Mouse (Mus musculus): Measurements from ENCODE around the gene Bmp5. TPM values are rescaled to one million over a fixed set of nuclear protein-coding genes. Genes with fewer than 3 reads are reported as not detected.

The Bmp5 gene
- total and polyA plus RNA-seq, 3 experiments = not detected

DNA sequence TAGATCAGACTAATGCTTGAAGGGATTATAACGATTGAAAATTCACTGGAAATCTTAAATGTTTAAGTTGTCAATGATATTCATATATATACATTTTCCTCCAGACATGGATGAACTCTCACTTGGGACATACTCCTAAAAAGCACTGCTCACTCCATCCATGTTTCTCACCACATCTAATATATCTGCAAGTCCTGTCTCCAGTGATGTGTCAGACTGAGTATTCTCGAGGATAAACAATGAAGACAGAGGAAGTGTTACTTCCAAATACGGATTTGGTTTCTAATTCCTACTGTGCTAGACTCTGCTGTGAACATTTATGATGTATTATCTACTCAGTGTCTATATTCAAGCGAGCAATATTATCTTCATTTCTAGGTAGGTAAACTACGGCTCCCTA, 152.9 kb downstream of the Bmp5 start:
- dilution Hi-C loops (cut with MboI; ENCODE audit: extremely low pct_ligation_motif_present, extremely low pct_unique_long_range_greater_than_20kb, low sequenced_read_pairs) (no loop called here), in situ Hi-C loops (cut with MboI; ENCODE audit: low pct_ligation_motif_present, low pct_unique_long_range_greater_than_20kb, low sequenced_read_pairs) (no loop called here)
- Histone ChIP-seq H3K4me3 (replicated peaks in 1 of 3; ENCODE audit: low read depth in 2 of 3, low read length in 2 of 3, poor library complexity in 1 of 3) (no peak overlapping the region), H3K4me1 (ENCODE audit: control insufficient read depth in 1 of 2, insufficient read depth in 2 of 2) (0 out of 4 replicates have a peak, but pooled peaks cover 0 to 2% of the 10 kb centered on the region in 2 experiments), H3K9ac (ENCODE audit: insufficient read depth, low read depth) (no peak overlapping the region), H3K9me3 (replicated peaks; ENCODE audit: low read length) (no peaks in the 10 kb centered on the region), H3K27ac (ENCODE audit: insufficient read depth, low read depth) (no peak overlapping the region), H3K27me3 (replicated peaks) (no peaks in the 10 kb centered on the region), H3K36me3 (replicated peaks in 1 of 2; ENCODE audit: control insufficient read depth in 1 of 2, insufficient read depth in 1 of 2, low read length in 1 of 2) (no peaks in the 10 kb centered on the region), H3K4me2 (ENCODE audit: insufficient read depth, low read depth, poor library complexity, severe bottlenecking) (no peak overlapping the region), H3K79me2 (replicated peaks; ENCODE audit: control insufficient read depth, extremely low read depth, insufficient read depth, poor library complexity, severe bottlenecking) (no peaks in the 10 kb centered on the region)
- DNase-seq (ENCODE audit: extremely low read depth) = no peak
- no peak for TF ChIP-seq NRF1 (IDR thresholded peaks at IDR 0.05; ENCODE audit: low read depth, low read length)
- no peak for TF ChIP-seq BHLHE40 (IDR thresholded peaks at IDR 0.05; ENCODE audit: low read depth, low read length)
- TF ChIP-seq KAT2A (IDR thresholded peaks at IDR 0.05; ENCODE audit: insufficient replicate concordance, low read length) = no peak
- TF ChIP-seq UBTF (IDR thresholded peaks at IDR 0.05; ENCODE audit: low read depth, low read length) = no peak

DNA sequence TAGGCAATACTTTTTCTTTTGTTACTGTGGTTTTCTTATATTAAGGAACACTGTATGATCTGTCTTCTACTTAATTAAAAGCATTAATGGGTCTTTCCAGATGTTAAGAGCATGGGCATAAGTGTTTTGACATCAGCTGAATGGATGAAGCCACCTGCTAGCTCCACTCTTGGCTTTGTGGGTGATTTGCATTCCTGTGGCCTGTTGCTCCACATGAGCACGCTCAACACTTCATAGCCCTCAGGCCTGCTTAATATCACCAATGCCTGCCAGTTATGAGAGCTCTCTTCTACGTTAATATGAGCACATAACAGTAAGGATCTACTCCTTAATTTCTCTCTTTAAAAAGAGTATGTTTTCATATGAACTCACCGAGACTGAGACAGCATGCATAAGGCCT, 169.5 kb downstream of the Bmp5 start:
- TF ChIP-seq TCF12 (IDR thresholded peaks at IDR 0.05; ENCODE audit: low read depth, low read length) (no peak), UBTF (IDR thresholded peaks at IDR 0.05; ENCODE audit: low read depth, low read length) (no peak), GABPA (IDR thresholded peaks at IDR 0.05; ENCODE audit: insufficient replicate concordance, low read depth, low read length) (no peak), EP300 (IDR thresholded peaks at IDR 0.05; ENCODE audit: low read length) (peak; percentile 47), BHLHE40 (IDR thresholded peaks at IDR 0.05; ENCODE audit: low read depth, low read length) (peak; percentile 69), ETS1 (conservative IDR thresholded peaks at IDR 0.05; ENCODE audit: low read depth, low read length) (no peak), ZMIZ1 (IDR thresholded peaks at IDR 0.05; ENCODE audit: low read depth, low read length) (no peak), MAFK (IDR thresholded peaks at IDR 0.05; ENCODE audit: insufficient replicate concordance, low read length) (no peak), NELFE (IDR thresholded peaks at IDR 0.05; ENCODE audit: low read depth, low read length) (no peak), ZKSCAN1 (IDR thresholded peaks at IDR 0.05; ENCODE audit: borderline replicate concordance, low read depth, low read length) (no peak)
- no peak overlapping the region for H3K4me3 ChIP-seq (replicated peaks in 1 of 3; ENCODE audit: low read depth in 2 of 3, low read length in 2 of 3, poor library complexity in 1 of 3)
- in situ Hi-C loops (cut with MboI; ENCODE audit: low pct_ligation_motif_present, low pct_unique_long_range_greater_than_20kb, low sequenced_read_pairs) = no loop called here
- H3K36me3 ChIP-seq (replicated peaks in 1 of 2; ENCODE audit: control insufficient read depth in 1 of 2, insufficient read depth in 1 of 2, low read length in 1 of 2) = no peaks in the 10 kb centered on the region
- H3K79me2 ChIP-seq (replicated peaks; ENCODE audit: control insufficient read depth, extremely low read depth, insufficient read depth, poor library complexity, severe bottlenecking) = no peaks in the 10 kb centered on the region
- H3K9ac ChIP-seq (ENCODE audit: insufficient read depth, low read depth) = no peak overlapping the region
- peaks cover 0 to 8% of the 10 kb centered on the region in 2 experiments; a peak in 2 of 4 replicates for H3K4me1 ChIP-seq (ENCODE audit: control insufficient read depth in 1 of 2, insufficient read depth in 2 of 2)
- peak; percentile 69 for DNase-seq (ENCODE audit: extremely low read depth)
- no peaks in the 10 kb centered on the region for H3K27me3 ChIP-seq (replicated peaks)
- H3K9me3 ChIP-seq (replicated peaks; ENCODE audit: low read length) = no peaks in the 10 kb centered on the region
- dilution Hi-C loops (cut with MboI; ENCODE audit: extremely low pct_ligation_motif_present, extremely low pct_unique_long_range_greater_than_20kb, low sequenced_read_pairs) = no loop called here
- no peak overlapping the region for H3K4me2 ChIP-seq (ENCODE audit: insufficient read depth, low read depth, poor library complexity, severe bottlenecking)
- H3K27ac ChIP-seq (ENCODE audit: insufficient read depth, low read depth) = no peak overlapping the region

Other genes with a start within 250 kb of the Bmp5 start
- 40.5 and 41.1 TPM in 2 replicates for gene Tmod3, start 215.7 kb upstream of the Bmp5 start, total RNA-seq (2012; rRNA removed)
- gene Tmod3, start 215.7 kb upstream of the Bmp5 start, total RNA-seq (2014; rRNA removed) = 71.0 and 77.1 TPM in 2 replicates
- gene Tmod3, start 215.7 kb upstream of the Bmp5 start, polyA plus RNA-seq (2012; ENCODE audit: insufficient read length, low read depth) = 52.0 and 59.0 TPM in 2 replicates
- 1.6 and 1.7 TPM in 2 replicates for gene Tmod2, start 164.0 kb upstream of the Bmp5 start, total RNA-seq (2012; rRNA removed)
- 0.08 and 0.16 TPM in 2 replicates for gene Tmod2, start 164.0 kb upstream of the Bmp5 start, total RNA-seq (2014; rRNA removed)
- 0.10 and 0.17 TPM in 2 replicates for gene Tmod2, start 164.0 kb upstream of the Bmp5 start, polyA plus RNA-seq (2012; ENCODE audit: insufficient read length, low read depth)
- gene Lysmd2, start 149.6 kb upstream of the Bmp5 start, total RNA-seq (2012; rRNA removed) = 16.2 and 18.6 TPM in 2 replicates
- gene Lysmd2, start 149.6 kb upstream of the Bmp5 start, total RNA-seq (2014; rRNA removed) = 14.2 and 18.1 TPM in 2 replicates
- gene Lysmd2, start 149.6 kb upstream of the Bmp5 start, polyA plus RNA-seq (2012; ENCODE audit: insufficient read length, low read depth) = 10.4 and 11.7 TPM in 2 replicates
- gene Scg3, start 91.3 kb upstream of the Bmp5 start, total RNA-seq (2012; rRNA removed) = not detected in 2 replicates
- not detected in 2 replicates for gene Scg3, start 91.3 kb upstream of the Bmp5 start, total RNA-seq (2014; rRNA removed)
- not detected in 2 replicates for gene Scg3, start 91.3 kb upstream of the Bmp5 start, polyA plus RNA-seq (2012; ENCODE audit: insufficient read length, low read depth)
- gene Hmgcll1, start 239.5 kb downstream of the Bmp5 start, total RNA-seq (2012; rRNA removed) = 0.08 TPM in 2 replicates
- gene Hmgcll1, start 239.5 kb downstream of the Bmp5 start, total RNA-seq (2014; rRNA removed) = 0.12 TPM in 1 of 2 replicates, not detected in the other
- gene Hmgcll1, start 239.5 kb downstream of the Bmp5 start, polyA plus RNA-seq (2012; ENCODE audit: insufficient read length, low read depth) = not detected in 2 replicates

Data from CH12.LX (cell line).